Mouse (Mus musculus) forebrain, embryonic 14.5 days (tissue): ENCODE data around the gene Spg20. TPM values are rescaled to one million over a fixed set of nuclear protein-coding genes. Genes with fewer than 3 reads are reported as not detected.

Experiments
- ATAC-seq: fragments of 200-750 bp; cut with Nextera tagmentation; 2 replicates; pipeline ENCODE4 v1.8.0; 2017; ENCODE audit warnings: mild to moderate bottlenecking, moderate library complexity
- DNase-seq: peaks from one replicate; pipeline ENCODE4 v3.0.0-alpha.2; 2015; ENCODE audit warnings: low spot score
- H3K27ac ChIP-seq: fragments of 300-500 bp; sonication (generic); 2 replicates; pipeline ENCODE4 v1.5.1; 2014; ENCODE audit warnings: low read depth, mild to moderate bottlenecking, control low read depth, low read length, moderate library complexity
- H3K27me3 ChIP-seq: fragments of 300-500 bp; sonication (generic); replicated peaks from 2 replicates; pipeline ENCODE4 v1.6.1; 2014; ENCODE audit warnings: low read length, control low read depth, mixed read lengths; ENCODE audit not compliant: control insufficient read depth, insufficient read depth
- H3K36me3 ChIP-seq: fragments of 300-500 bp; sonication (generic); 2 replicates; pipeline ENCODE4 v1.6.1; 2014; ENCODE audit warnings: low read length, control low read depth; ENCODE audit not compliant: control insufficient read depth, insufficient read depth
- H3K4me1 ChIP-seq: fragments of 300-500 bp; sonication (generic); 2 replicates; pipeline ENCODE4 v1.6.1; 2014; ENCODE audit warnings: antibody characterized with exemption, low read length, control low read depth; ENCODE audit not compliant: control insufficient read depth, insufficient read depth
- H3K4me2 ChIP-seq: fragments of 300-500 bp; sonication (generic); 2 replicates; pipeline ENCODE4 v1.6.1; 2014; ENCODE audit warnings: mild to moderate bottlenecking, control low read depth, low read length
- H3K4me3 ChIP-seq: fragments of 300-500 bp; sonication (generic); 2 replicates; pipeline ENCODE4 v1.5.1; 2014; ENCODE audit warnings: low read depth, low read length, control low read depth
- H3K9ac ChIP-seq: fragments of 300-500 bp; sonication (generic); 2 replicates; pipeline ENCODE4 v1.6.1; 2014; ENCODE audit warnings: mild to moderate bottlenecking, low read length, control low read depth, moderate library complexity
- H3K9me3 ChIP-seq: fragments of 300-500 bp; sonication (generic); replicated peaks from 2 replicates; pipeline ENCODE4 v1.6.1; 2016; ENCODE audit warnings: low read length, control low read depth, mixed read lengths; ENCODE audit not compliant: control insufficient read depth
- WGBS: fragments of 180-500 bp; shearing (Covaris S2); extraction: QIAGEN DNeasy Blood & Tissue Kit; methylation state at CpG from one replicate; pipeline ENCODE4 v1.1.7; 2014; 5-methylcytosine and 5-hydroxymethylcytosine counted together
- polyA plus RNA-seq: library from polyadenylated mRNA; unstranded; fragments of >200 nt; fragmentation: Nextera tagmentation; extraction: Ambion mirVana; gene quantifications from 2 replicates; pipeline ENCODE4 v1.2.1, GENCODE M21; 2014

Gene Spg20
- polyA plus RNA-seq, 1 experiment from 2014 or later = 17.7 TPM

- Histone ChIP-seq H3K9me3 (no peaks in the 10 kb centered on the region), H3K4me2 (no peak overlapping the region), H3K9ac (no peak overlapping the region), H3K27me3 (no peaks in the 10 kb centered on the region), H3K4me1 (no peaks in the 10 kb centered on the region), H3K4me3 (no peak overlapping the region), H3K36me3 (no peaks in the 10 kb centered on the region), H3K27ac (no peak overlapping the region)
- 30% methylated on average over 6 of the region's 6 CpGs for WGBS
- ATAC-seq = no peak
- no peak for DNase-seq
Observed at GRCm38 (mm10) chr3:55078233-55078632, 33.7 kb upstream of the Spg20 start.

- ATAC-seq (peak; percentile 35; the same call in 1 of the 2 replicates), DNase-seq (no peak)
- no peaks in the 10 kb centered on the region for H3K9me3 ChIP-seq
- H3K4me3 ChIP-seq = no peak overlapping the region
- H3K4me1 ChIP-seq = no peaks in the 10 kb centered on the region
- no peaks in the 10 kb centered on the region for H3K27me3 ChIP-seq
- no peaks in the 10 kb centered on the region for H3K36me3 ChIP-seq
- 71% methylated on average over 8 of the region's 8 CpGs for WGBS
- no peak overlapping the region for H3K27ac ChIP-seq
- no peak overlapping the region for H3K4me2 ChIP-seq
- H3K9ac ChIP-seq = no peak overlapping the region
Observed at GRCm38 (mm10) chr3:55079619-55080018, 32.3 kb upstream of the Spg20 start.

- Histone ChIP-seq H3K4me3 (no peak overlapping the region), H3K4me2 (no peak overlapping the region), H3K36me3 (no peaks in the 10 kb centered on the region), H3K27ac (no peak overlapping the region), H3K4me1 (0 out of 2 replicates have a peak, but pooled peaks cover 2% of the 10 kb centered on the region), H3K27me3 (no peaks in the 10 kb centered on the region), H3K9ac (no peak overlapping the region), H3K9me3 (no peaks in the 10 kb centered on the region)
- peak; percentile 84 for ATAC-seq
- 13% methylated on average over 6 of the region's 6 CpGs for WGBS
- peak; percentile 87 for DNase-seq
Observed at GRCm38 (mm10) chr3:55080055-55080454, 31.9 kb upstream of the Spg20 start.

GRCm38 (mm10) chr3:55084781-55085180 is 27.1 kb upstream of the Spg20 start:
- Histone ChIP-seq H3K4me1 (0 out of 2 replicates have a peak, but pooled peaks cover 2% of the 10 kb centered on the region), H3K9ac (no peak overlapping the region), H3K9me3 (no peaks in the 10 kb centered on the region), H3K27ac (no peak overlapping the region), H3K36me3 (no peaks in the 10 kb centered on the region), H3K4me3 (no peak overlapping the region), H3K27me3 (no peaks in the 10 kb centered on the region), H3K4me2 (no peak overlapping the region)
- ATAC-seq (no peak; the same call in 1 of the 2 replicates), DNase-seq (no peak)
- WGBS = 44% methylated on average over 6 of the region's 6 CpGs

GRCm38 (mm10) chr3:55085716-55086115 is 26.2 kb upstream of the Spg20 start:
- no peaks in the 10 kb centered on the region for H3K27me3 ChIP-seq
- no peak overlapping the region for H3K4me2 ChIP-seq
- no peak overlapping the region for H3K9ac ChIP-seq
- H3K36me3 ChIP-seq = no peaks in the 10 kb centered on the region
- no peak overlapping the region for H3K27ac ChIP-seq
- WGBS = 50% methylated on average over 3 of the region's 3 CpGs
- H3K4me3 ChIP-seq = no peak overlapping the region
- H3K4me1 ChIP-seq = 0 out of 2 replicates have a peak, but pooled peaks cover 2% of the 10 kb centered on the region
- DNase-seq = no peak
- no peaks in the 10 kb centered on the region for H3K9me3 ChIP-seq
- ATAC-seq = no peak

- H3K27me3 ChIP-seq = no peaks in the 10 kb centered on the region
- H3K9me3 ChIP-seq = no peaks in the 10 kb centered on the region
- DNase-seq (no peak), ATAC-seq (no peak)
- H3K36me3 ChIP-seq = no peaks in the 10 kb centered on the region
- WGBS = 88% methylated on average over 5 of the region's 5 CpGs
- H3K4me3 ChIP-seq = no peak overlapping the region
- 0 out of 2 replicates have a peak, but pooled peaks cover 2% of the 10 kb centered on the region for H3K4me1 ChIP-seq
- H3K9ac ChIP-seq = no peak overlapping the region
- no peak overlapping the region for H3K27ac ChIP-seq
- H3K4me2 ChIP-seq = no peak overlapping the region
Observed at GRCm38 (mm10) chr3:55086948-55087347, 25.0 kb upstream of the Spg20 start.

- Histone ChIP-seq H3K4me1 (0 out of 2 replicates have a peak, but pooled peaks cover 2% of the 10 kb centered on the region), H3K9me3 (no peaks in the 10 kb centered on the region), H3K27ac (no peak overlapping the region), H3K36me3 (no peaks in the 10 kb centered on the region), H3K27me3 (no peaks in the 10 kb centered on the region), H3K9ac (no peak overlapping the region), H3K4me3 (no peak overlapping the region), H3K4me2 (no peak overlapping the region)
- DNase-seq (no peak), ATAC-seq (no peak)
- 73% methylated on average over 4 of the region's 4 CpGs for WGBS
Observed at GRCm38 (mm10) chr3:55087360-55087759, 24.5 kb upstream of the Spg20 start.

- Histone ChIP-seq H3K27ac (no peak overlapping the region), H3K36me3 (no peaks in the 10 kb centered on the region), H3K4me3 (no peak overlapping the region), H3K4me2 (no peak overlapping the region), H3K4me1 (0 out of 2 replicates have a peak, but pooled peaks cover 2% of the 10 kb centered on the region), H3K9ac (no peak overlapping the region), H3K9me3 (no peaks in the 10 kb centered on the region), H3K27me3 (no peaks in the 10 kb centered on the region)
- DNase-seq (no peak), ATAC-seq (no peak)
- WGBS = 72% methylated on average over 4 of the region's 4 CpGs
Observed at GRCm38 (mm10) chr3:55088359-55088758, 23.5 kb upstream of the Spg20 start.

- no peak overlapping the region for H3K4me3 ChIP-seq
- DNase-seq (no peak), ATAC-seq (no peak)
- no peaks in the 10 kb centered on the region for H3K27me3 ChIP-seq
- H3K4me1 ChIP-seq = 0 out of 2 replicates have a peak, but pooled peaks cover 2% of the 10 kb centered on the region
- no peak overlapping the region for H3K27ac ChIP-seq
- 70% methylated on average over 3 of the region's 3 CpGs for WGBS
- no peaks in the 10 kb centered on the region for H3K36me3 ChIP-seq
- no peaks in the 10 kb centered on the region for H3K9me3 ChIP-seq
- H3K9ac ChIP-seq = no peak overlapping the region
- no peak overlapping the region for H3K4me2 ChIP-seq
Observed at GRCm38 (mm10) chr3:55088843-55089242, 23.1 kb upstream of the Spg20 start.
